Mouse (Mus musculus) midbrain, postnatal 0 days (tissue): Measurements from ENCODE around the gene Slc5a10. TPM values are rescaled to one million over a fixed set of nuclear protein-coding genes. Genes with fewer than 3 reads are reported as not detected.

Experiments
- ATAC-seq: fragments of 200-750 bp; cut with Nextera tagmentation; 2 replicates; pipeline ENCODE4 v1.8.0; 2017; ENCODE audit warnings: moderate number of reproducible peaks, mild to moderate bottlenecking, moderate TSS enrichment, moderate library complexity; ENCODE audit not compliant: low FRiP score
- DNase-seq: peaks from one replicate; pipeline ENCODE4 v3.0.0-alpha.2; 2015; ENCODE audit warnings: low spot score
- H3K27ac ChIP-seq: fragments of 300-500 bp; sonication (generic); 2 replicates; pipeline ENCODE4 v1.5.1; 2014; ENCODE audit warnings: low read depth, mild to moderate bottlenecking, low read length, mixed read lengths
- H3K27me3 ChIP-seq: fragments of 300-500 bp; sonication (generic); 2 replicates; pipeline ENCODE4 v1.6.1; 2014; ENCODE audit warnings: low read length, control low read depth, mixed read lengths; ENCODE audit not compliant: insufficient read depth
- H3K36me3 ChIP-seq: fragments of 300-500 bp; sonication (generic); 2 replicates; pipeline ENCODE4 v1.6.1; 2014; ENCODE audit warnings: low read length, control low read depth, mixed read lengths; ENCODE audit not compliant: insufficient read depth
- H3K4me1 ChIP-seq: fragments of 300-500 bp; sonication (generic); 2 replicates; pipeline ENCODE4 v1.6.1; 2014; ENCODE audit warnings: mild to moderate bottlenecking, control low read depth, antibody characterized with exemption, low read length, mixed read lengths; ENCODE audit not compliant: insufficient read depth
- H3K4me2 ChIP-seq: fragments of 300-500 bp; sonication (generic); 2 replicates; pipeline ENCODE4 v1.6.1; 2014; ENCODE audit warnings: low read depth, mild to moderate bottlenecking, low read length, mixed read lengths; ENCODE audit not compliant: poor library complexity, severe bottlenecking
- H3K4me3 ChIP-seq: fragments of 300-500 bp; sonication (generic); 2 replicates; pipeline ENCODE4 v1.5.1; 2014; ENCODE audit warnings: low read depth, mild to moderate bottlenecking, low read length, moderate library complexity
- H3K9ac ChIP-seq: fragments of 300-500 bp; sonication (generic); replicated peaks from 2 replicates; pipeline ENCODE4 v1.6.1; 2014; ENCODE audit warnings: mild to moderate bottlenecking, low read length, moderate library complexity, mixed read lengths; ENCODE audit not compliant: poor library complexity, severe bottlenecking
- H3K9me3 ChIP-seq: fragments of 300-500 bp; sonication (generic); 2 replicates; pipeline ENCODE4 v1.6.1; 2016; ENCODE audit warnings: low read length, control low read depth
- CTCF ChIP-seq: IDR thresholded peaks from 2 replicates; pipeline ENCODE4 v1.5.1; 2016; ENCODE audit warnings: antibody characterized with exemption, mild to moderate bottlenecking
- WGBS: fragments of 180-500 bp; shearing (Covaris S2); extraction: QIAGEN DNeasy Blood & Tissue Kit; methylation state at CpG from one replicate; pipeline ENCODE4 v1.1.7; 2014; 5-methylcytosine and 5-hydroxymethylcytosine counted together
- polyA plus RNA-seq: library from polyadenylated mRNA; unstranded; fragments of >200 nt; fragmentation: Nextera tagmentation; extraction: Ambion mirVana; gene quantifications from 2 replicates; pipeline ENCODE4 v1.2.1, GENCODE M21; 2015
- total RNA-seq: library from RNA; depleted of rRNA; stranded (reverse); fragments of >200 nt; gene quantifications from 2 replicates; pipeline ENCODE4 v1.2.3, GENCODE M21; 2014

The Slc5a10 gene
- total and polyA plus RNA-seq, 2 experiments from 2014 or later: 0.19 TPM; not detected in 1

DNA sequence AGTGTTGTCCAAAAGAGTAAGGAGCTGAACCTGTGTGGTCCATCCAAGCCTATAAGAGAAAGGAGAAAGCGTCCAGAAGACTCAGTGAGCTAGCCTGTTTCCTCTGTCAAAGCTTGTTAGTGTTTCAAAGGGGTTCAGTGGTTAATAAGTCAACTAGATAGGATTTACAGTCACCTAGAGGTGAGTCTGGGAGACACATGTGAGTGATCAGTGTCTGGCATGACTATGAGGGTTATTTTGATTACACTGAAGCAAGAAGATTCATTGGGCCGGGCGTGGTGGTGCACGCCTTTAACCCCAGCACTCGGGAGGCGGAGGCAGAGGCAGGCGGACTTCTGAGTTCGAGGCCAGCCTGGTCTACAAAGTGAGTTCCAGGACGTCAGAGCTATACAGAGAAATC, 25.2 kb upstream of the Slc5a10 start:
- DNase-seq (no peak), ATAC-seq (no peak)
- TF ChIP-seq CTCF: no peak
- H3K27me3 ChIP-seq: no peaks in the 10 kb centered on the region
- 99% methylated on average over 9 of the region's 9 CpGs for WGBS
- peaks cover 15% of the 10 kb centered on the region for H3K36me3 ChIP-seq
- no peaks in the 10 kb centered on the region for H3K4me1 ChIP-seq
- no peak overlapping the region for H3K4me2 ChIP-seq
- H3K9me3 ChIP-seq: no peaks in the 10 kb centered on the region
- H3K9ac ChIP-seq: no peak overlapping the region
- H3K4me3 ChIP-seq: no peak overlapping the region
- H3K27ac ChIP-seq: no peak overlapping the region

DNA sequence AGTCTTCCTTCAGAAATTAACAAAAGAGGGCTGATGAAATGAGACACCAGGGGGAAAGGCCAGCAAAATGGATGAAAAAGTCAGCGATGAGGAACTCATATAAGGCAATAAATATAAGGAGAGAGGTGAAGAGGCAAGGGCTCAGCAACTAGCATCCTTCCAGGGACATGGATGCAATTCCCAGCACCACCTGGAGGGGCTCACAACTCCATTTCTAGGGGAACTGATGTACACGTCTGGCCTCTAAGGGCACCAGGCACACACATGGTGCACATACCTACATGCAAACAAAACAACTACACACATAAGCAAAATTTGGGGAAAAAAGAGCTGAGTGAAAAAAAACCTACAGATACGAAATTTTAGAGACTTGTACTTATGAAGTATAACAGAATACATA, 23.8 kb upstream of the Slc5a10 start:
- DNase-seq: no peak
- Histone ChIP-seq H3K4me1 (no peaks in the 10 kb centered on the region), H3K27me3 (no peaks in the 10 kb centered on the region), H3K9ac (no peak overlapping the region), H3K4me3 (no peak overlapping the region), H3K9me3 (no peaks in the 10 kb centered on the region), H3K27ac (no peak overlapping the region), H3K4me2 (no peak overlapping the region), H3K36me3 (peaks cover 17% of the 10 kb centered on the region)
- no peak for ATAC-seq
- WGBS: 66% methylated on average over 3 of the region's 3 CpGs
- peak; percentile 48 for TF ChIP-seq CTCF

DNA sequence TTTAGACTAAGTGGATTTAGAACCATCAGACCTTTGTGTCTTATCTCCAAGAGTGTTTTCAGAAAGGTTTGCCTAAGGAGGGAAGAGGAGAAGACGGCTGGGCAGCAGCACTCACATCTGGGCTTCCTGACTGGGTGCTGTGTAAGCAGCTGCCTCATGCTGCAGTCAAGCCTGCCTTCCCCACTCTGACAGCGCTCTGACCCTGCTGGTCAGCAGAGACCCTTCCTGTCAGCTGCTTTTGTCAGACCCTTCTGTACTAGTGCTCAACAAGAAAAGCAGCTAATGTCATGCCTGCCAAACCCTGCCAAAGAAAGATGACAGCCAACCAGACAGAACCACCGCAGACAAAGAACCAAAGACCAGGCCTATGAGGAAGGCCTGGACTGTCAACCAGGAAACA, 23.1 kb upstream of the Slc5a10 start:
- Histone ChIP-seq H3K27me3 (no peaks in the 10 kb centered on the region), H3K4me1 (no peaks in the 10 kb centered on the region), H3K9me3 (no peaks in the 10 kb centered on the region), H3K36me3 (peaks cover 22% of the 10 kb centered on the region), H3K9ac (no peak overlapping the region), H3K4me2 (no peak overlapping the region), H3K4me3 (no peak overlapping the region), H3K27ac (no peak overlapping the region)
- TF ChIP-seq CTCF: no peak
- no peak for DNase-seq
- WGBS: 56% methylated on average over 3 of the region's 3 CpGs
- no peak for ATAC-seq

DNA sequence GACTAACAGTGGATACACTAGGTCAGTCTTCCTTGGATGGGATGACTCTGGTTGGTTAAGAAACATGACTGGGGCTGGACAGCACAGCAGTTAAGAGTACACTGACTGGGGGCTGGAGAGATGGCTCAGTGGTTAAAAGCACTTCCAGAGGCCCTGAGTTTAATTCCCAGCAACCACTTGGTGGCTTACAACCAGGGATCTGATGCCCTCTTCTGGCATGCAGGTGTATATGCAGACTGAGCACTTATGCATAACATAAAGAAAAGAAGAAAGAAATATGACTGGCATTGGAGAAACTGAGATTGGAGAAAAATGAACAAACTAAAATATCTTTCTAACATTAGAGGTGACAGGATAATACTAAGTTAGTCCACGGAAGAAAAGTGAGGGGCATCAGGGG, 19.9 kb upstream of the Slc5a10 start:
- TF ChIP-seq CTCF: 0 out of 2 replicates have a peak, but pooled peaks have one; percentile 4
- Histone ChIP-seq H3K4me3 (no peak overlapping the region), H3K36me3 (peaks cover 43% of the 10 kb centered on the region), H3K9ac (no peak overlapping the region), H3K4me2 (no peak overlapping the region), H3K4me1 (no peaks in the 10 kb centered on the region), H3K9me3 (no peaks in the 10 kb centered on the region), H3K27ac (no peak overlapping the region), H3K27me3 (no peaks in the 10 kb centered on the region)
- DNase-seq (no peak), ATAC-seq (no peak)
- WGBS: 94% methylated on average over 1 of the region's 1 CpGs

DNA sequence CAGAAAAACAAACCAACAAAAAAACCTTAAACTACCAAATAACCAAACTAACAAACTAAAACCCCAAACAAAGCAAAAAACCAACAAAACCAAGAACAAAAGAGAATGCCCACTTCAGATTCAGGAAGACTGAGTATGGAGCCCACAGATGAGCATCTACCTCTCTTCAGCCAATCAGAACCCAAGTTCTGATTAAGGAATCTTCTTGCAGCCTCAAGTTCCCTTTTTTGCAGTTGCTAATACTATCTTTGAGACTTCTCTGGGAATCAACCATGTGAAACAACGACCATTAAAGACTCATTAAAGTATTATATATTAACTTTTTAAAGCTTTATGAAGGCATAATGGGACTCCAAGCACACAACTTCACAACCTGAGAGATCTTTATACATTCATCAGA, 16.7 kb upstream of the Slc5a10 start:
- no peaks in the 10 kb centered on the region for H3K9me3 ChIP-seq
- H3K4me2 ChIP-seq: no peak overlapping the region
- H3K4me1 ChIP-seq: no peaks in the 10 kb centered on the region
- H3K36me3 ChIP-seq: peaks cover 49% of the 10 kb centered on the region
- DNase-seq (no peak), ATAC-seq (no peak)
- H3K27ac ChIP-seq: no peak overlapping the region
- no peak overlapping the region for H3K9ac ChIP-seq
- WGBS: 97% methylated on average over 1 of the region's 1 CpGs
- no peak overlapping the region for H3K4me3 ChIP-seq
- no peak for TF ChIP-seq CTCF
- no peaks in the 10 kb centered on the region for H3K27me3 ChIP-seq

DNA sequence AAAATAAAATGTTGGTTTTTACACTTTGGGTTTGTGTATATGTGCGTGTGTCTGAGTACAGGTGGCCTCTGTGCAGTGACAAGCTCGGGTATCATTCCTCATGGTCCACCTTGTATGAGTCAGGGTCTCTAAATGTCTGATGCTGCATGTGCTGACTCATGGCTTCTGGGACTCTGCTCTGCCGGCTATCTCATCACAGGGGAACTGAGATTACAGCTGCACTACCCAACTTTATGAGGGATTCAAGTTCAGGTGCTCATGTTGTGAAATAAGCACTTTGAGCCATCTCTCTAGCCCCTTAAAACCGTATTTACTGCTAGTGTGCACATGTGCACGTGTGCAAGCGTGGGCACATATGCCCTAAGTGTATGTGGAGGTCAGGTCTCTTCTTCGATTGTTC, 12.0 kb upstream of the Slc5a10 start:
- H3K27ac ChIP-seq: no peak overlapping the region
- H3K9me3 ChIP-seq: no peaks in the 10 kb centered on the region
- H3K27me3 ChIP-seq: no peaks in the 10 kb centered on the region
- H3K4me3 ChIP-seq: no peak overlapping the region
- no peak overlapping the region for H3K4me2 ChIP-seq
- ATAC-seq (no peak), DNase-seq (no peak)
- no peak overlapping the region for H3K9ac ChIP-seq
- H3K36me3 ChIP-seq: peaks cover 46% of the 10 kb centered on the region
- no peak for TF ChIP-seq CTCF
- H3K4me1 ChIP-seq: no peaks in the 10 kb centered on the region
- 95% methylated on average over 7 of the region's 7 CpGs for WGBS
